Mouse (Mus musculus) lung, postnatal 0 days (tissue): ENCODE measurements around the gene Zfpm1. TPM values are rescaled to one million over a fixed set of nuclear protein-coding genes. Genes with fewer than 3 reads are reported as not detected.

ENCODE experiments used
- ATAC-seq: fragments of 200-750 bp; cut with Nextera tagmentation; 2 replicates; pipeline ENCODE4 v1.8.0; 2017; ENCODE audit warnings: moderate library complexity
- DNase-seq: peaks from one replicate; pipeline ENCODE4 v3.0.0-alpha.2; 2016; ENCODE audit warnings: low spot score
- H3K27ac ChIP-seq: fragments of 300-500 bp; sonication (generic); 2 replicates; pipeline ENCODE4 v1.5.1; 2014; ENCODE audit warnings: antibody characterized with exemption, mild to moderate bottlenecking, low read length, mixed read lengths
- H3K27me3 ChIP-seq: fragments of 300-500 bp; sonication (generic); replicated peaks from 2 replicates; pipeline ENCODE4 v1.6.1; 2014; ENCODE audit warnings: low read length, mixed read lengths; ENCODE audit not compliant: insufficient read depth
- H3K36me3 ChIP-seq: fragments of 300-500 bp; sonication (generic); 2 replicates; pipeline ENCODE4 v1.6.1; 2014; ENCODE audit warnings: low read length, mixed read lengths; ENCODE audit not compliant: insufficient read depth
- H3K4me1 ChIP-seq: fragments of 300-500 bp; sonication (generic); 2 replicates; pipeline ENCODE4 v1.6.1; 2014; ENCODE audit warnings: antibody characterized with exemption, low read depth, low read length, mixed read lengths; ENCODE audit not compliant: insufficient read depth
- H3K4me2 ChIP-seq: fragments of 300-500 bp; sonication (generic); replicated peaks from 2 replicates; pipeline ENCODE4 v1.6.1; 2014; ENCODE audit warnings: low read depth, mild to moderate bottlenecking, low read length, moderate library complexity, mixed read lengths
- H3K4me3 ChIP-seq: fragments of 300-500 bp; sonication (generic); 2 replicates; pipeline ENCODE4 v1.5.1; 2014; ENCODE audit warnings: low read depth, low read length
- H3K9ac ChIP-seq: fragments of 300-500 bp; sonication (generic); replicated peaks from 2 replicates; pipeline ENCODE4 v1.6.1; 2014; ENCODE audit warnings: low read depth, mild to moderate bottlenecking
- H3K9me3 ChIP-seq: fragments of 300-500 bp; sonication (generic); 2 replicates; pipeline ENCODE4 v1.6.1; 2016; ENCODE audit warnings: low read length, mixed read lengths
- CTCF ChIP-seq: IDR thresholded peaks from 2 replicates; pipeline ENCODE4 v1.5.1; 2016; ENCODE audit warnings: antibody characterized with exemption, mild to moderate bottlenecking
- EP300 ChIP-seq: IDR thresholded peaks from 2 replicates; pipeline ENCODE4 v1.6.1; 2016; ENCODE audit warnings: antibody characterized with exemption, mild to moderate bottlenecking, control low read depth
- WGBS: fragments of 180-500 bp; shearing (Covaris S2); extraction: QIAGEN DNeasy Blood & Tissue Kit; methylation state at CpG from one replicate; pipeline ENCODE4 v1.1.7; 2014; 5-methylcytosine and 5-hydroxymethylcytosine counted together
- polyA plus RNA-seq: library from polyadenylated mRNA; unstranded; fragments of >200 nt; fragmentation: Nextera tagmentation; extraction: Ambion mirVana; gene quantifications from 2 replicates; pipeline ENCODE4 v1.2.1, GENCODE M21; 2015

Zfpm1 gene
- polyA plus RNA-seq, 1 experiment from 2014 or later: 1.7 TPM

DNA sequence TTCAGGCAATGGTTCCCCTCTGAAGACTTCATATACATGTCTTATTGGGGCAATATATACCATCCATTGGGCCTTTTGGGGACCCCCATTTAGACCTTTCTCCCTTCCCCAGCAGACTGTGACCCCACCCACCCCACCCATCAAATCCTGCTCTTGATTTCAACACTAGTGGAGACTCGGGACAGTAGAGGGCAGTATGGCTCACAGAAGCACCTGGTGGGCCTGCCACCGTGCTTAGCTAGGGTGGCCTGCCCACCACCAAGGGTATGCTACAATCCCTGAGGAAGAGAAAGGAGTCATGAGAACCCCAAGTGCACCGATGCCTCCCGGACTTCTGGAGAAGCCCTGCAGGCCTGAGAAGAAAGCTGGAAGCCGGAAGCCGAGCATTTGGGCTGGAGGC is 56.9 kb downstream of the Zfpm1 start:
- H3K4me2 ChIP-seq: no peak overlapping the region
- 0 out of 2 replicates have a peak, but pooled peaks cover 6% of the 10 kb centered on the region for H3K27me3 ChIP-seq
- no peaks in the 10 kb centered on the region for H3K9me3 ChIP-seq
- H3K4me1 ChIP-seq: peaks cover 8% of the 10 kb centered on the region; the same call in 1 of the 2 replicates
- DNase-seq: no peak
- H3K4me3 ChIP-seq: no peak overlapping the region
- WGBS: 69% methylated on average over 6 of the region's 6 CpGs
- TF ChIP-seq EP300 (no peak), CTCF (peak; percentile 41)
- no peak for ATAC-seq
- peaks cover 9% of the 10 kb centered on the region for H3K36me3 ChIP-seq
- no peak overlapping the region for H3K9ac ChIP-seq
- H3K27ac ChIP-seq: no peak overlapping the region

DNA sequence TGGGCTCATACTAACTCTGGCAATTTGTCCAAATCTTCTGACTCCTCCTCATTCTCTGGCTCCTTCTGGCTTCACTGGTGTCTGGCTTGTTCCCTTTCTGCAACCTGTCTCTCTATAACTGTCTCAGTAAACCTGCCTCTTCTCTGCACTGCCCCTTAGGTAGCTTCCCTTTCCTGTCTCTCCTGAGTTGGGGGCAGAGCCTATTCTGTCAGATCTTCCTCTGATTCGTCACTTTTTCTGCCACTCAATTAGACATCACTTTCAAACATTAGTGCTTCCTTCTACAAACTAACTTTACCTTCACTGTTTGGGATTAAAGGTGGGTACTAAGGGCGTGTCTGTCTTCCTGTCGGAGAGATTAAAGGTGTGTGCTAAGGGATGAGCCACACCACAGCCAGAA is 58.8 kb downstream of the Zfpm1 start:
- Histone ChIP-seq H3K36me3 (no peaks in the 10 kb centered on the region), H3K9me3 (no peaks in the 10 kb centered on the region), H3K9ac (no peak overlapping the region), H3K27ac (no peak overlapping the region), H3K27me3 (0 out of 2 replicates have a peak, but pooled peaks cover 6% of the 10 kb centered on the region), H3K4me2 (no peak overlapping the region), H3K4me3 (no peak overlapping the region), H3K4me1 (peaks cover 8% of the 10 kb centered on the region; the same call in 1 of the 2 replicates)
- TF ChIP-seq CTCF (no peak), EP300 (no peak)
- WGBS: 84% methylated on average over 3 of the region's 3 CpGs
- DNase-seq: no peak
- no peak for ATAC-seq

DNA sequence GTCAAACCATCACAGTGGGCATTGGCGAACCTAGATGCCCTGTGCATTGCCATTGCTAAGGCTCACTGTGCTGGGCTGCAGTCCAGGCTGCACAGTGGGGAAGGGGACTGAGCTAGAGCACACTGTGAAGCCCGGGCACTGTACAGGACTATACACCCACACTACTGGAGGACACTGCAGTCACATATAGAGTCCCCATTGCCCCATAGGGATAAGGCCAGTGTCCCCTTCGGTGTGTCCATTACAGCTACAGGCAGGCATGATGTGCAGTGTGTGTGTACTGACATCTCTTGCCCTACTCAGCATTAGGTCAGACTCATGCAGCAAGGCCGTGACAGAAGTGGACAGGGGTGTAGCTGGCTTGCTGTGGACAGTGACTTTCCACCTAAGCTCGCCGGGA is 59.8 kb downstream of the Zfpm1 start:
- Histone ChIP-seq H3K9ac (no peak overlapping the region), H3K27ac (no peak overlapping the region), H3K4me3 (no peak overlapping the region), H3K9me3 (no peaks in the 10 kb centered on the region), H3K36me3 (no peaks in the 10 kb centered on the region), H3K4me2 (no peak overlapping the region), H3K4me1 (peaks cover 8% of the 10 kb centered on the region; the same call in 1 of the 2 replicates), H3K27me3 (0 out of 2 replicates have a peak, but pooled peaks cover 1% of the 10 kb centered on the region)
- ATAC-seq (no peak), DNase-seq (no peak)
- TF ChIP-seq CTCF: no peak
- no peak for TF ChIP-seq EP300
- 76% methylated on average over 6 of the region's 6 CpGs for WGBS

DNA sequence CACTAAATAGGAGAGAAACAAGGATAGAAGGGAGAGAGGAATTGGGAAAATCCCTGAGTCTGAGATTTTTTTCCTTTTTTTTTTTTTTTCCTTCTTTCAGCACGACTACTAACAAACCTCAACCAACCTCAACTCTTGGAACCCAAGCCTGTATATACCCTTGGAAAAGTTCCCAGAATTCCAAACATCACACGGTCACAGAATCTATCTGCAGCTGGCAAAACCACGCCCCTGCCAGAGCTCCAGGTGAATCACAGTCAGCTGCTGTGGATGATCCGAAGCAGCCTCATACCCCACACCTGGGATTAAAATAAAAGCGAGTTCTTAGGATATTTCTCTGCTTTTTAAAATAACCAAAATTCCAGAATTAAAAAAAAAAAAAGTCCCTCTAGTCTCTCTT is 60.4 kb downstream of the Zfpm1 start:
- Histone ChIP-seq H3K4me1 (peaks cover 8% of the 10 kb centered on the region; the same call in 1 of the 2 replicates), H3K27me3 (no peaks in the 10 kb centered on the region), H3K9ac (no peak overlapping the region), H3K9me3 (no peaks in the 10 kb centered on the region), H3K4me2 (no peak overlapping the region), H3K36me3 (no peaks in the 10 kb centered on the region), H3K27ac (no peak overlapping the region), H3K4me3 (no peak overlapping the region)
- no peak for TF ChIP-seq CTCF
- no peak for TF ChIP-seq EP300
- ATAC-seq: no peak
- no peak for DNase-seq
- 23% methylated on average over 5 of the region's 5 CpGs for WGBS

DNA sequence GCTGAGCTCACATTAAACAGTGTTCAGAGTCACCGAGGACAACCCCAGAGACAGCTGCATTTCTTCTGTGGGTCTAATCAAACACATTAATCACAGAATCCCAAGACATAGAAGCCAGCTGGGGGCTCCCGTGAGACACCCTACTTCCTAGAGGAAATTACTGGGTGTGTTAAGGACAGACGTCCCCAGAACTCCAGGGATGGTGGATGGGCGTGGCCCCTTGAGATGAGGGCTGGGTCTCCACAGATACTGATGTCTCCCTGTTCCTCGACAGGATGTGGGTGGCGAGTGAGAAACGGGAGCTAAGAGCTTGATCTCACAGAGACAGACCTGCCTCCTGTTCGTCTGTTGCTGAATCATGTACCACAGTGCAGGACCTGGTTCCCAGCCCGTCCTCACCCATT is 60.9 kb downstream of the Zfpm1 start:
- H3K27me3 ChIP-seq: no peaks in the 10 kb centered on the region
- no peaks in the 10 kb centered on the region for H3K36me3 ChIP-seq
- TF ChIP-seq CTCF (no peak; the same call in 1 of the 2 replicates), EP300 (no peak)
- peaks cover 8% of the 10 kb centered on the region; the same call in 1 of the 2 replicates for H3K4me1 ChIP-seq
- 3% methylated on average over 9 of the region's 9 CpGs for WGBS
- H3K27ac ChIP-seq: no peak overlapping the region
- no peaks in the 10 kb centered on the region for H3K9me3 ChIP-seq
- peak; percentile 72 for ATAC-seq
- H3K4me2 ChIP-seq: no peak overlapping the region
- DNase-seq: peak; percentile 56
- H3K9ac ChIP-seq: no peak overlapping the region
- H3K4me3 ChIP-seq: no peak overlapping the region

DNA sequence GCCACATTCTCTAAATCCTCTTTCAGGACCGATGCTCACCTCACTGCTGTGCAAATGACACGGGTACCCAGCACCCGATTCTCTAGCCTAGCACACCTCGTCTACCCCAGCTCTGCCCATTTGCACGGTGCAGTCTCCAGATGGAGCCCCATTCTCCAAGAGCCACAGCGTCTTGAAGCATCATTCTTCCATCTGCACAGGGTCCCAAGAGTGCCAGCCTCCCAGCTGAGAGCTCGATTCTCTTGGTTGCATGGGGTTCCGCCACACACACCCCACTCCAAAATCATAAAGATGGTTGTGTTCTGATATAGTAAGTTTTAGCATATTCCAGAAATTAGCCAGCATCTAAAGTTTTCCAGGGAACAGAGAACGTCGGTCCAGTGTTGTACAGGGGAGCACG is 61.4 kb downstream of the Zfpm1 start:
- peaks cover 8% of the 10 kb centered on the region; the same call in 1 of the 2 replicates for H3K4me1 ChIP-seq
- TF ChIP-seq EP300 (no peak), CTCF (no peak)
- peak overlapping the region; percentile 40 for H3K4me2 ChIP-seq
- 7% methylated on average over 11 of the region's 11 CpGs for WGBS
- ATAC-seq (no peak), DNase-seq (no peak)
- no peaks in the 10 kb centered on the region for H3K27me3 ChIP-seq
- H3K27ac ChIP-seq: no peak overlapping the region
- H3K9ac ChIP-seq: no peak overlapping the region
- no peak overlapping the region for H3K4me3 ChIP-seq
- H3K9me3 ChIP-seq: no peaks in the 10 kb centered on the region
- no peaks in the 10 kb centered on the region for H3K36me3 ChIP-seq

DNA sequence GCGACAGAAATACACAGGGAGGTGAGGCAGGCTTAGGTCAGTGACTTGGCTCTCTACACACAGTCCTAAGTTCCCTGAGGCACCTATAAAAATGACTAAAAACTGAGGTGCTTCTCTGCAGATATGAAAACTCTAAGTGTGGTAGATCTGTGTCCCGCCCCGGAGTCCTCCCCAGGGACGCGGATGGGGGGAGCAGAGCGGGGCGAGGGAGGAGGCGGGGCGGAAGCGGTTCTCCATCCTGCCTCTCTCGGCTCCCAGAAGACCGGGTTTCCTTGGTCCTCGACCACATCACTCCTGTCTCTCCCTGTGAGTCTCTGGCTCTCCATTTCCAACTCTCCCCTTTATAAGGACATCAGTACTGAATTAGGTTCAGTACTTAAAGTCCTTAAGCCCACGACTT is 61.8 kb downstream of the Zfpm1 start:
- H3K9ac ChIP-seq: no peak overlapping the region
- no peaks in the 10 kb centered on the region for H3K36me3 ChIP-seq
- 0% methylated on average over 14 of the region's 14 CpGs for WGBS
- H3K4me2 ChIP-seq: peak overlapping the region; percentile 40
- H3K27me3 ChIP-seq: no peaks in the 10 kb centered on the region
- H3K4me1 ChIP-seq: peaks cover 8% of the 10 kb centered on the region; the same call in 1 of the 2 replicates
- TF ChIP-seq CTCF: no peak
- TF ChIP-seq EP300: no peak
- no peak overlapping the region for H3K27ac ChIP-seq
- DNase-seq (peak; percentile 43), ATAC-seq (peak; percentile 46)
- H3K4me3 ChIP-seq: no peak overlapping the region
- H3K9me3 ChIP-seq: no peaks in the 10 kb centered on the region
